Mouse (Mus musculus) spleen, embryonic (tissue): ENCODE results near the gene Emc3.

Experiments
- CTCF ChIA-PET: fragments of 350-600 bp; sonication (Branson Sonifier 250); formaldehyde crosslinking; loops from one replicate; lab custom pipeline; 2022; lab: Charles Lee

Gene Emc3

DNA sequence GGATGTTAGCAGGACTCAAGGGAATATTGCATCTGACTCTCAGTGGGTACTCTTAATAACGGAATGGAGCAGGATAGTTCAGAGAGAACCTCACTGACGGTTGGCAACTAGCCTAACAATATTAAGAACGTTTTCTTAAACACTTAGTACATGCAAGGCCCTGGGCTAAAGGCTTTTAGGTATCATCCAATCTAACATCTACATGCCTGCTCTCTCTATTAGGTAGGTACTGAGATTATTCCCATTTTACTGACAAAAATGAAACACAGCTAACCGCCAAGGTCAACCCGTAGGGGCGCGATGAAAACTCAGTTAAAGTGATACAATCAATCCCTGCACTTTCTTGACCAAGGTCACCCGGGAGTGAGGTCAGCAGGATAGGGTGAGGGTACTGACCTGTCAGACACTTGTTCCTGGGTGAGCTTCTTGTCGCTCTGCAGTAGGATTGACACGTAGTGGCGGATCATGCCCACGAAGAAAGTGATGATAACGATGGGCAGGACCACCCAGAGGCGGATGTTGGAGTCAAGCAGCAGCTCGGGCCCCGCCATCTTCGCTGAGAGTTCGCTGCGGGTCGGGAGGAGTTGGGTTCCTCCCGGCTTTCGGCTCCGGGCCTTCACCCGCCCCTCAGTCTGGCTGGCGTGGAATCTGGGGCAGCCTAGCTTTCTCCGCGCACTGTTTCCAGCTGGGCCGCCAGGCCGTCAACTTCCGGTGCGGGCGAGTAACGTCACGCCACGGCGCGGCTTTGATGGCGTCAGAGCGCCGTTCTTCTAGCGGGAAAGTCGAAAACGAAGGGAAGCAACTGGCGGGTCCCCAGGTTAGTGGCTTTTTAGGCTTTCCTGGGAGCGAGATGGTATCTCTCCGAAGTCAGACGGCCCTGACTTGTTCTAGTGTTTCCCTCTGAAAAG, at the start of gene Emc3, which contains the start of gene Fancd2:
TSS of gene Emc3 (minus strand) at position 721 of the 908 bp plus-strand sequence.
TSS of gene Fancd2 (plus strand) at position 751 of the 908 bp plus-strand sequence.
- CTCF ChIA-PET: no interaction called here

DNA sequence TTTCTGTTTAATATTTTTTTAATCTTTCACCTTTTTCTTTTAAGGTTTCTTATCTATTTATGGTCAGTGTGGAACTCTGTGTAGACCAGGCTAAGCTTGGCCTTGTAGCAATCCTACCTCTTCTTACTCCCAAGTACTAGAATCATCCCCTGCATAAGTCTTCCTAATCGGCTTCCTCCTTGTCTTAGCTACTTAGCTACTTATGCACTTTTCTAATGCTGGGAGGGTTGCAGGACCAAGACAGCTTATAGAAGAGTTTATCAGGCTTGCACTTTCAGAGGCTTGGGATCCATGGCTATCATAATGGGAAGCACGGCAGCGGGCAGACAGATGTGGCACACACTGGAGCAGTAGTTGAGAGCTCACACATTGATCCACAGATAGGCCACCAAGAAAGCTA, 47.9 kb upstream of the Emc3 start:
- CTCF ChIA-PET: no interaction called here

GRCm38 (mm10) chr6:113576044-113576443, 44.6 kb upstream of the Emc3 start:
- CTCF ChIA-PET: interaction anchor here (0.6 kb wide), 1 partner anchor 45 kb away, joined by 3 read pairs; no protein-coding TSS in a partner anchor

- CTCF ChIA-PET: no interaction called here
These were observed 33.1 kb upstream of the Emc3 start for GRCm38 (mm10) chr6:113564557-113564956.

GRCm38 (mm10) chr6:113559736-113560135, 28.3 kb upstream of the Emc3 start:
- CTCF ChIA-PET: no interaction called here

- CTCF ChIA-PET: no interaction called here
These were observed 12.5 kb upstream of the Emc3 start for GRCm38 (mm10) chr6:113543906-113544481.

- CTCF ChIA-PET: no interaction called here
These were observed 10.2 kb upstream of the Emc3 start for GRCm38 (mm10) chr6:113541610-113542009.

- CTCF ChIA-PET: no interaction called here
These were observed 3.4 kb upstream of the Emc3 start for GRCm38 (mm10) chr6:113534886-113535285.

DNA sequence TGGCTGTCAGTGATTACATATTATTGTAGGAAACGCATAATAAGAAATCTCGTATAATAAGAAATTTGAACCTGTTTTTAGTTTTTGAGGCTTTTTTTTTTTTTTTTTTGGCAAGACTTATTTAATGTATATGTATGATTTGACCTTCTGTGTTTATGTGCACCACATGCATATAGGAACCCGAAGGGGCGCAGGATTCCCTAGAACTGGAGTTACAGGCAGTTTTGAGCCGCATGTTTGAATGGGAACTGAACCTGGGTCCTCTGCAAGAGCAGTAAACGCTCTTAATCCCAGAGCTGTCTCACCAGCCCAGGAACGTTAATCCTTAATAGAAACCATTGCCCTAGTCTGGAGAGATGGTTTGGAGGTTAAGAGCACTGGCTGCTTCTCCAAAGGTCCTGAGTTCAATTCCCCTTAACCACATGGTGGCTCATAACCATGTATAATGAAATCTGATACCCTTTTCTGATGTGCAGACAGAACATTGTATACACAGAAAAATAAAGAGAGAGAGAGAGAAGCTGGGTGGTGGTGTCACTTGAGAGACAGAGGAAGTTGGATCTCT, 470 bp upstream of the Emc3 start:
- CTCF ChIA-PET: no interaction called here

GRCm38 (mm10) chr6:113523420-113523819, 8.0 kb downstream of the Emc3 start:
- CTCF ChIA-PET: no interaction called here

- CTCF ChIA-PET: no interaction called here
These were observed 9.1 kb downstream of the Emc3 start for GRCm38 (mm10) chr6:113522310-113522709.

DNA sequence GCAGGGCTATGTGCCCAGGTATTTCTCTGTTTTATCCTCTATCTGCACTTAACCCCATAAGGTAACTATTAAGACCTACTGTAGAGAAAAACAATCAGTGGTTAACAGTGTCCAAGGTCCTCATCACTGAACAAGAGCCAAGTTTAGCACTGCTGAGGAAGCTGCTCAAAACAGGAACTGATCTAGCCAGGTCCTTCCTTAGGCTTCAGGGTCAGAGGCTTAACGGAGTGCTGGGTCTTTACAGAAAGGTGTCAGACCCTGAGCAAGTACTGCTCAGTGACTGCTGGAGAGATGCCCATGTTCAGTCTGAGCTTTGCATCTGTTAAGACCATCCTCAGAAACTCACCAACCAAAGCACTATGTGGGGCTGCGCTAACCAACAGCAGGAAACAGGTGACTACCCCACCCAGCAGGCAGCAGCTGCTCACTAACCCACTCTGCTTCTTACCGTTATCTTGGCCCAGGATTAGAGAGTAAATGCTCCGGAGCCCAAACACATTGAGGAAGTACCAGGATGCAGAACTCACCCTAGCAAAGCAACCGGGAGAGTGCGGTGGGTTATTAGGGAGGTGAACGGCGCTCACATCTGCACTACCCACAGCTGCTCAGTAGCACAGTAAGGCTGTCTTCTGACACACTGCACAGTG, 13.9 kb downstream of the Emc3 start:
- CTCF ChIA-PET: no interaction called here

- CTCF ChIA-PET: no interaction called here
These were observed 16.9 kb downstream of the Emc3 start for GRCm38 (mm10) chr6:113514600-113514999.

GRCm38 (mm10) chr6:113513944-113514343, 17.5 kb downstream of the Emc3 start:
- CTCF ChIA-PET: no interaction called here

DNA sequence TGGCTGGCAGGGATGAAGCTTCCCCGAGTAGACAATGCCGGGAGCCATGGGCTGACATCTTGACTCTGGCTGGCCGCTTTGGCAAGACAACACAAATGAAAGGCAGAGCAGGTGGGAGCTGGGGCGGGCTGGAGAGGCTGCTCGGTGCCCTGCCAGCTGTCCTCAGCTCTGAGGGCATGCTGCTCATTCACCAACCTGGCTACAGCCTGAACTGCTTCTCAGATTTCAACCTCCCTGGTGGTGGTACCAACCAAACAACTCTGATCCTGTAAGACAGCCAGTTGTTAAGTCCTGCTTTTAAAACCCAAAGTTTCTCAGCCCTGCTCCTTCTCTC, 22.5 kb downstream of the Emc3 start:
- CTCF ChIA-PET: no interaction called here

GRCm38 (mm10) chr6:113508272-113508946, 23.0 kb downstream of the Emc3 start:
- CTCF ChIA-PET: no interaction called here

DNA sequence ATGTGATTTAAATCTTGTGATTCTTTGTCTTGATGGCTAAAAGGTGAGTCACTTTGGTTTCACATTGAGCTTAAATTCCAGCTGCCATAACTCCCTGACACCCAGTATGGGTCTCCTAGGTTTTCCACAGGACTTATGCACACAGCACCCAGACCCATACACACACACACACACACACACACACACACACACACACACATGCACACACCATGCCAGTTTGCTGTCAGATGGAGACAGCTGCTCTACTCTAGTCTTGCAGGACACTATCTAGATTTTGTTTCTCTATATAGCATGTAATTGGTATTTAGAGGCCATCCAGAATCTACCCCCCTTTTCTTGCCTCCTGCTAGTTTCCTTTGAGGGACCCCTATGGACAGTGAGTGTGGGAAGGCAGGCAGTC, 24.3 kb downstream of the Emc3 start:
- CTCF ChIA-PET: no interaction called here

- CTCF ChIA-PET: no interaction called here
These were observed 25.8 kb downstream of the Emc3 start for GRCm38 (mm10) chr6:113505689-113506088.

DNA sequence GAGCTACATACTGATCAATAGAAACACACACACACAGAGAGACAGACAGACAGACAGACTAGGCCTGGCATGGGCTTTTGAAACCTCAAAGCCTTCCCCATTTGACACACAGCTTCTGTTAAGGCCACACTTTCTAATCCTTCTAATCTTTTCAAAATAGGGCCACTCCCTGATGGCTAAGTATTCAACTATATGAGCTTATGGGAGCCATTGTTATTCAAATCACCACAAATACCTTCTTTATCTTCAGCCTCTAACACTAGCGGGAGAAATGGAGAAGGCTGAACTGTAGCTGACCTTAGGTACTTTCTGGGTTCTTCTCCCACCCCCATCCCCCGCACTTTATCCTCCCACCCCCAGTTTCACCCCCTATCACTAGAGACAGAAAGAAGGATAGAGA, 28.7 kb downstream of the Emc3 start:
- CTCF ChIA-PET: no interaction called here

- CTCF ChIA-PET: no interaction called here
These were observed 29.9 kb downstream of the Emc3 start, which contains the start of gene Prrt3 for GRCm38 (mm10) chr6:113501388-113502084. Prrt3 (minus strand) TSS chr6:113501931.

- CTCF ChIA-PET: no interaction called here
These were observed 32.1 kb downstream of the Emc3 start for GRCm38 (mm10) chr6:113499346-113499745.
